Mouse (Mus musculus) MEL (cell line): Measurements from ENCODE around the gene Ephx1. TPM values are rescaled to one million over a fixed set of nuclear protein-coding genes. Genes with fewer than 3 reads are reported as not detected.

ENCODE experiments used
- DNase-seq: peaks from one replicate; pipeline ENCODE4 v3.0.0; 2011; ENCODE audit warnings: low read depth, low spot score
- H3K27ac ChIP-seq: 2 replicates; pipeline ENCODE4 v1.5.1; 2012; ENCODE audit warnings: low read depth, mild to moderate bottlenecking, control low read depth, low read length, moderate library complexity; ENCODE audit not compliant: control insufficient read depth
- H3K27me3 ChIP-seq, 2 experiments: fragments of 150-350 bp in 1 of 2; sonication (generic) in 1 of 2; 2 replicates each; pipeline ENCODE4 v1.6.1; 2012; ENCODE audit warnings: low read length in 2 of 2, mild to moderate bottlenecking in 2 of 2, improper control_type of control experiment in 1 of 2, moderate library complexity in 1 of 2; ENCODE audit not compliant: insufficient read depth in 2 of 2, control insufficient read depth in 1 of 2
- H3K36me3 ChIP-seq, 2 experiments: 2 replicates each; pipeline ENCODE4 v1.6.1; 2012 to 2014; ENCODE audit warnings: low read length in 2 of 2, improper control_type of control experiment in 1 of 2, inconsistent platforms in 1 of 2, mild to moderate bottlenecking in 1 of 2; ENCODE audit not compliant: insufficient read depth in 2 of 2, control insufficient read depth in 1 of 2
- H3K4me1 ChIP-seq, 2 experiments: fragments of 150-350 bp in 1 of 2; sonication (generic) in 1 of 2; 2 replicates each; pipeline ENCODE4 v1.6.1; 2012; ENCODE audit warnings: low read length in 2 of 2, improper control_type of control experiment in 1 of 2, mild to moderate bottlenecking in 1 of 2; ENCODE audit not compliant: insufficient read depth in 2 of 2, control insufficient read depth in 1 of 2
- H3K4me3 ChIP-seq, 2 experiments: fragments of 150-350 bp in 1 of 2; sonication (generic) in 1 of 2; 2 replicates each; pipeline ENCODE4 v1.5.1; 2012; ENCODE audit warnings: low read depth in 2 of 2, low read length in 2 of 2, mild to moderate bottlenecking in 2 of 2, moderate library complexity in 2 of 2, control low read depth in 1 of 2, improper control_type of control experiment in 1 of 2; ENCODE audit not compliant: control insufficient read depth in 1 of 2, insufficient read depth in 1 of 2
- H3K79me2 ChIP-seq: 2 replicates; pipeline ENCODE4 v1.6.1; 2012; ENCODE audit warnings: mild to moderate bottlenecking, low read length, moderate library complexity; ENCODE audit not compliant: control insufficient read depth, poor library complexity, insufficient read depth
- H3K9ac ChIP-seq: 2 replicates; pipeline ENCODE4 v1.6.1; 2012; ENCODE audit warnings: low read depth, mild to moderate bottlenecking, control low read depth, low read length, moderate library complexity; ENCODE audit not compliant: control insufficient read depth, poor library complexity, severe bottlenecking
- H3K9me3 ChIP-seq: fragments of 150-350 bp; sonication (generic); replicated peaks from 2 replicates; pipeline ENCODE4 v1.6.1; 2012; ENCODE audit warnings: mild to moderate bottlenecking, low read length, improper control_type of control experiment, moderate library complexity; ENCODE audit not compliant: insufficient read depth
- BHLHE40 ChIP-seq: IDR thresholded peaks from 2 replicates; pipeline ENCODE4 v1.6.1; 2012; ENCODE audit warnings: low read depth, mild to moderate bottlenecking, inconsistent platforms, low read length, improper control_type of control experiment, borderline replicate concordance
- CHD2 ChIP-seq: IDR thresholded peaks from 2 replicates; pipeline ENCODE4 v1.6.1; 2011; ENCODE audit warnings: low read length, improper control_type of control experiment
- CTCF ChIP-seq, 3 experiments: IDR thresholded peaks in 2 of 3; conservative IDR thresholded peaks in 1 of 3; 2 replicates each; pipeline ENCODE4 v1.5.1; 2011 to 2012; ENCODE audit warnings: low read length in 3 of 3, low read depth in 2 of 3, mild to moderate bottlenecking in 2 of 3, improper control_type of control experiment in 1 of 3, inconsistent platforms in 1 of 3, mixed read lengths in 1 of 3, moderate library complexity in 1 of 3; ENCODE audit not compliant: control insufficient read depth in 1 of 3, insufficient read depth in 1 of 3, poor library complexity in 1 of 3, severe bottlenecking in 1 of 3
- ELF1 ChIP-seq: IDR thresholded peaks from 2 replicates; pipeline ENCODE4 v1.6.1; 2014; ENCODE audit warnings: low read depth, mild to moderate bottlenecking, inconsistent platforms, low read length, improper control_type of control experiment, moderate library complexity
- EP300 ChIP-seq, 2 experiments: IDR thresholded peaks; 2 replicates each; pipeline ENCODE4 v1.6.1; 2011; ENCODE audit warnings: improper control_type of control experiment in 2 of 2, low read length in 2 of 2, low read depth in 1 of 2, mild to moderate bottlenecking in 1 of 2
- ETS1 ChIP-seq: IDR thresholded peaks from 2 replicates; pipeline ENCODE4 v1.6.1; 2012; ENCODE audit warnings: low read depth, mild to moderate bottlenecking, inconsistent platforms, low read length, improper control_type of control experiment, moderate library complexity
- GATA1 ChIP-seq: IDR thresholded peaks from 2 replicates; pipeline ENCODE4 v1.6.1; 2011; ENCODE audit warnings: low read depth, low read length, improper control_type of control experiment
- HCFC1 ChIP-seq: IDR thresholded peaks from 2 replicates; pipeline ENCODE4 v1.6.1; 2012; ENCODE audit warnings: low read depth, mild to moderate bottlenecking, inconsistent platforms, low read length, improper control_type of control experiment, moderate library complexity
- JUND ChIP-seq: IDR thresholded peaks from 2 replicates; pipeline ENCODE4 v1.6.1; 2011; ENCODE audit warnings: low read depth, mild to moderate bottlenecking, improper control_type of control experiment, low read length
- MAFK ChIP-seq: IDR thresholded peaks from 2 replicates; pipeline ENCODE4 v1.6.1; 2011; ENCODE audit warnings: low read depth, mild to moderate bottlenecking, low read length, improper control_type of control experiment, borderline replicate concordance
- MAZ ChIP-seq: IDR thresholded peaks from 2 replicates; pipeline ENCODE4 v1.6.1; 2012; ENCODE audit warnings: low read depth, mild to moderate bottlenecking, inconsistent platforms, low read length, improper control_type of control experiment
- MEF2A ChIP-seq: IDR thresholded peaks from 2 replicates; pipeline ENCODE4 v1.6.1; 2014; ENCODE audit warnings: low read depth, mild to moderate bottlenecking, inconsistent platforms, low read length, improper control_type of control experiment; ENCODE audit not compliant: poor library complexity, insufficient replicate concordance, severe bottlenecking; ENCODE audit errors: extremely low read depth
- MXI1 ChIP-seq: IDR thresholded peaks from 2 replicates; pipeline ENCODE4 v1.6.1; 2011; ENCODE audit warnings: mild to moderate bottlenecking, low read depth, low read length, improper control_type of control experiment
- MYB ChIP-seq: IDR thresholded peaks from 2 replicates; pipeline ENCODE4 v1.6.1; 2011; ENCODE audit warnings: mild to moderate bottlenecking, low read depth, low read length, improper control_type of control experiment
- NELFE ChIP-seq: IDR thresholded peaks from 2 replicates; pipeline ENCODE4 v1.6.1; 2011; ENCODE audit warnings: low read depth, low read length, improper control_type of control experiment
- NRF1 ChIP-seq: IDR thresholded peaks from 2 replicates; pipeline ENCODE4 v1.6.1; 2014; ENCODE audit warnings: low read depth, mild to moderate bottlenecking, inconsistent platforms, low read length, improper control_type of control experiment, moderate library complexity; ENCODE audit not compliant: poor library complexity, insufficient read depth, severe bottlenecking
- SIN3A ChIP-seq: IDR thresholded peaks from 2 replicates; pipeline ENCODE4 v1.6.1; 2012; ENCODE audit warnings: low read length, improper control_type of control experiment, inconsistent platforms
- SMC3 ChIP-seq: IDR thresholded peaks from 2 replicates; pipeline ENCODE4 v1.6.1; 2011; ENCODE audit warnings: low read depth, low read length, improper control_type of control experiment
- TAL1 ChIP-seq: IDR thresholded peaks from 2 replicates; pipeline ENCODE4 v1.6.1; 2012; ENCODE audit warnings: mild to moderate bottlenecking, inconsistent platforms, low read length, moderate library complexity, mixed read lengths
- UBTF ChIP-seq: IDR thresholded peaks from 2 replicates; pipeline ENCODE4 v1.6.1; 2012; ENCODE audit warnings: low read depth, mild to moderate bottlenecking, inconsistent platforms, low read length, improper control_type of control experiment, moderate library complexity, borderline replicate concordance; ENCODE audit not compliant: insufficient read depth
- ZC3H11A ChIP-seq: IDR thresholded peaks from 2 replicates; pipeline ENCODE4 v1.6.1; 2012; ENCODE audit warnings: low read depth, mild to moderate bottlenecking, inconsistent platforms, low read length, improper control_type of control experiment
- polyA plus RNA-seq, 2 experiments: library from polyadenylated mRNA; stranded (reverse) in 1 of 2; unstranded in 1 of 2; fragments of >175 nt in 1 of 2; fragments of >200 nt in 1 of 2; gene quantifications; 2 replicates each; pipeline versions ENCODE4 v1.2.1 to v1.2.4; 2012; ENCODE audit warnings: low replicate concordance in 2 of 2, low read depth in 1 of 2; ENCODE audit not compliant: insufficient read length in 2 of 2, insufficient read depth in 1 of 2, missing spikeins in 1 of 2
- total RNA-seq: library from RNA; depleted of rRNA; stranded (reverse); fragments of 300-350 nt; gene quantifications from 2 replicates; pipeline ENCODE4 v1.2.3, GENCODE M21; 2012

The Ephx1 gene
- total and polyA plus RNA-seq, 3 experiments = 0.15 to 0.39 TPM; not detected in 1

DNA sequence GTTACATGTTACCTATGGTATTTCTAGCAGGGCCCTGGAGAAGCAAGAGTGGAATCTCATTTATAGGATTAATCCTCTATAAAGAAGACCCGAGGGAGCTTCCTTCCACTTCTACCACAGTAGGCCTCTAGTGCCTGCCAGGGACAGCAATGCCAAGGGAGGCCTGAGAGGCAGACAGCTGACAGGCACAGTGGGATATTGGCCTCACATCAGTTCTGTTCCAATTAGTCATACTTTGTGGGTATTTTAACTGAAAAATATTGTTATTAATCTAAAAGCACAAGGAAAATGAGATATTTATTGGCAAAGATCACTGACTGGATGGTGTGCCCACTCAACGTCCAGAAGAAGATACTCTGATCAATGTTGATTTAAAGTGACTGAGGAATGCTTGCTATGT is 43.3 kb upstream of the Ephx1 start:
- TF ChIP-seq MAZ = no peak
- TF ChIP-seq NRF1 = no peak
- no peak for TF ChIP-seq SMC3
- no peak for TF ChIP-seq SIN3A
- no peak for TF ChIP-seq ELF1
- no peak for TF ChIP-seq NELFE
- TF ChIP-seq MXI1 = no peak
- TF ChIP-seq UBTF = no peak
- no peak for TF ChIP-seq MEF2A
- no peak for TF ChIP-seq MAFK
- no peak for TF ChIP-seq ZC3H11A
- TF ChIP-seq CTCF (IDR thresholded peaks at IDR 0.05 in 2 of 3, conservative IDR thresholded peaks at IDR 0.05 in 1 of 3; ENCODE audit: control insufficient read depth in 1 of 3, insufficient read depth in 1 of 3, low read depth in 2 of 3, low read length in 3 of 3, poor library complexity in 1 of 3, severe bottlenecking in 1 of 3) = no peak
- TF ChIP-seq BHLHE40 = no peak
- no peak for TF ChIP-seq JUND
- TF ChIP-seq, all 39 proteins: peak for 0

DNA sequence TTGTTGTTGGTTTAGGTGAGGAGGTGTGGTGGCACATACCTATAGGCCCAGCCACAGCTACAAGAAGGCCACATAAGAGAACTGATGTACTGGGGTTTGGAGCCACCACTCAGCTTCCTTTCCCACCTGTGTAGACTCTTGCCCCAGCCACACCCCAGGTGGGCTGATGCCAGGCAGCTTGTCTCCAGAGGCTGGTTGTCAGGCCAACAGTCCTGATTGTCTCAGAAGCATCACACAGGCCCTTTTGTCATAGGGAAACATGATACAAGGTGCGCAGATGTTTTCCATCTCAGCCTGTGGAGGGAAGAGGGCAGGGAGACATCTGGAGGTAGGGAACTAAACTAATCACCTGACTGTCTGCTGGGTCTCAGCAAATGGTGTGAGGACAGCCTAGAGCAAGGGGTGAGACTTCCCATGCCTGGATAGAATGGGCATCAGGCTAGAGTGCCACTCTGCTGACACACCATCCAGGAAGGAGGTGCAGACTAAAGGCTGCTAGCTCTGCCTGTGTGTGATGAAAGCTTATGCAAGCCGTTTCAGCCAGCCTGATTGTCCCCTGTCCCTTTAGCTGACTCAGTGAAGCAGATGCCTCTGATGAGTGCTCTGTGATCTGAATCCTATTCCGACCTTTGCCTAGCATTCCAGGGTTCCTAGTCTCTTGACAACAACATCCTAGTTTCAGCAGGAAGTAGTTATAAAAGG is 41.2 kb upstream of the Ephx1 start:
- TF ChIP-seq TAL1 (no peak), MAFK (no peak), HCFC1 (no peak), ETS1 (no peak), MAZ (no peak), GATA1 (no peak), CTCF (IDR thresholded peaks at IDR 0.05 in 2 of 3, conservative IDR thresholded peaks at IDR 0.05 in 1 of 3; ENCODE audit: control insufficient read depth in 1 of 3, insufficient read depth in 1 of 3, low read depth in 2 of 3, low read length in 3 of 3, poor library complexity in 1 of 3, severe bottlenecking in 1 of 3) (no peak), MEF2A (no peak), MYB (no peak), CHD2 (no peak), NELFE (no peak), EP300 (IDR thresholded peaks at IDR 0.05; ENCODE audit: low read depth in 1 of 2, low read length in 2 of 2) (no peak)
- TF ChIP-seq, all 39 proteins: peak for 0
- Histone ChIP-seq H3K4me3 (no peak overlapping the region), H3K79me2 (no peaks in the 10 kb centered on the region), H3K27me3 (no peaks in the 10 kb centered on the region), H3K9me3 (no peaks in the 10 kb centered on the region), H3K4me1 (peaks cover 3 to 21% of the 10 kb centered on the region in 2 experiments; a peak in 3 of 4 replicates), H3K36me3 (peaks cover 0 to 16% of the 10 kb centered on the region in 2 experiments; a peak in 2 of 4 replicates), H3K9ac (no peak overlapping the region), H3K27ac (no peak overlapping the region)
- no peak for DNase-seq

More for the DNA sequence above, 43.3 kb upstream of the Ephx1 start:
- H3K9me3 ChIP-seq = no peaks in the 10 kb centered on the region
- no peak overlapping the region for H3K4me3 ChIP-seq
- H3K27me3 ChIP-seq = no peaks in the 10 kb centered on the region
- peak; percentile 21 for DNase-seq
- no peaks in the 10 kb centered on the region for H3K79me2 ChIP-seq
- no peak overlapping the region for H3K9ac ChIP-seq
- peaks cover 8 to 32% of the 10 kb centered on the region in 2 experiments for H3K4me1 ChIP-seq
- H3K27ac ChIP-seq = no peak overlapping the region
- H3K36me3 ChIP-seq = peaks cover 0 to 30% of the 10 kb centered on the region in 2 experiments; a peak in 2 of 4 replicates
